Mouse (Mus musculus): ENCODE results near the gene Pgpep1. TPM values are rescaled to one million over a fixed set of nuclear protein-coding genes. Genes with fewer than 3 reads are reported as not detected.

Pgpep1 gene
- polyA plus RNA-seq, 1 experiment: 25.8 TPM

DNA sequence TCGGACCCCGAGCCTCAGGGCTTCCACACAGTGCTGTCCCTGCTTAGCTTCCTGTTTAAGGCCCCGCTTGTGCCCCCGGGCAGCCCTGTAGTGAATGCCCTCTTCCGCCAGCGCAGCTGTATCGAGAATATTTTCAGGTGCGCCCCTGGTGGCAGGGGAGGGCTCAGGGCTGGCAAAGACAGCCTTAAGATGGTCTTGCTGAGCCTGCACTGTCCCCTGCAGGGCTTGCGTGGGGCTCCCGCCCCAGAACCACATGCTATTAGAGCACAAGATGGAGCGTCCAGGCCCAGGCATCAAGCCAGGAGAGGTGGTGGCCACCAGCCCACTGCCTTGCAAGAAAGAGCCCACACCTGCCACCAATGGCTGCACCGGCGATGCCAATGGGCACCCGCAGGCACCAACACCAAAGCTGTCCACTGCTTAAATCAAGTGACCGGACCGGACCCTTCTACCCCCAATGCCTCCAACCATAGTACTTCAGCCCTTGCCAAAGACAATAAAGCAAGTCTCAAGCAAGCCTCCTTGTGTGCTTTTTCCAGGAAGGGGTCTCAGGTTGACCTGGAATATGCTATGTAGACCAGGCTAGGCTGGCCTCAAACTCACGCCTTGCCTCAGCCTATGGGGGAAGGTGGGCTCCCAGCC is 63.3 kb downstream of the Pgpep1 start:
- DNase-seq (ENCODE audit: extremely low spot score in 1 of 2, low spot score in 1 of 2): no peak

Other genes with a start within 250 kb of the Pgpep1 start
- gene Crtc1, start 220.8 kb downstream of the Pgpep1 start, polyA plus RNA-seq (2012; rRNA removed): 103 and 110 TPM in 2 replicates
- 59.4 and 59.6 TPM in 2 replicates for gene Klhl26, start 183.4 kb downstream of the Pgpep1 start, polyA plus RNA-seq (2012; rRNA removed)
- gene Tmem59l, start 173.0 kb downstream of the Pgpep1 start, polyA plus RNA-seq (2012; rRNA removed): 263 and 277 TPM in 2 replicates
- gene Crlf1, start 167.2 kb downstream of the Pgpep1 start, polyA plus RNA-seq (2012; rRNA removed): 1.8 and 3.4 TPM in 2 replicates
- 197 and 210 TPM in 2 replicates for gene Rex1bd, start 153.6 kb downstream of the Pgpep1 start, polyA plus RNA-seq (2012; rRNA removed)
- gene Uba52, start 149.6 kb downstream of the Pgpep1 start, polyA plus RNA-seq (2012; rRNA removed): 901 and 1,108 TPM in 2 replicates
- gene Fkbp8, start 132.7 kb downstream of the Pgpep1 start, polyA plus RNA-seq (2012; rRNA removed): 560 and 609 TPM in 2 replicates
- gene Kxd1, start 132.4 kb downstream of the Pgpep1 start, polyA plus RNA-seq (2012; rRNA removed): 60.6 and 61.4 TPM in 2 replicates
- 25.1 and 25.6 TPM in 2 replicates for gene Ell, start 120.9 kb downstream of the Pgpep1 start, polyA plus RNA-seq (2012; rRNA removed)
- 69.0 and 81.9 TPM in 2 replicates for gene Isyna1, start 66.0 kb downstream of the Pgpep1 start, polyA plus RNA-seq (2012; rRNA removed)
- gene Ssbp4, start 51.5 kb downstream of the Pgpep1 start, polyA plus RNA-seq (2012; rRNA removed): 266 and 276 TPM in 2 replicates
- gene Lrrc25, start 44.2 kb downstream of the Pgpep1 start, polyA plus RNA-seq (2012; rRNA removed): 0.78 and 0.86 TPM in 2 replicates
- 0.15 and 0.20 TPM in 2 replicates for gene Gdf15, start 27.9 kb downstream of the Pgpep1 start, polyA plus RNA-seq (2012; rRNA removed)
- 113 and 128 TPM in 2 replicates for gene Lsm4, start 12.9 kb upstream of the Pgpep1 start, polyA plus RNA-seq (2012; rRNA removed)
- gene Jund, start 38.6 kb upstream of the Pgpep1 start, polyA plus RNA-seq (2012; rRNA removed): 226 and 228 TPM in 2 replicates
- 0.32 and 0.40 TPM in 2 replicates for gene Iqcn, start 43.1 kb upstream of the Pgpep1 start, polyA plus RNA-seq (2012; rRNA removed)
- gene Gm3336, start 58.2 kb upstream of the Pgpep1 start, polyA plus RNA-seq (2012; rRNA removed): 0.12 TPM in 1 of 2 replicates, not detected in the other
- 4.6 and 5.1 TPM in 2 replicates for gene Pde4c, start 63.3 kb upstream of the Pgpep1 start, polyA plus RNA-seq (2012; rRNA removed)
- 1,054 and 1,113 TPM in 2 replicates for gene Rab3a, start 94.3 kb upstream of the Pgpep1 start, polyA plus RNA-seq (2012; rRNA removed)
- 47.6 and 60.6 TPM in 2 replicates for gene Mpv17l2, start 100.6 kb upstream of the Pgpep1 start, polyA plus RNA-seq (2012; rRNA removed)
- gene Pik3r2, start 116.3 kb upstream of the Pgpep1 start, polyA plus RNA-seq (2012; rRNA removed): 180 and 183 TPM in 2 replicates
- gene Mast3, start 144.7 kb upstream of the Pgpep1 start, polyA plus RNA-seq (2012; rRNA removed): 178 and 202 TPM in 2 replicates
- 0.48 and 0.71 TPM in 2 replicates for gene Il12rb1, start 148.1 kb upstream of the Pgpep1 start, polyA plus RNA-seq (2012; rRNA removed)
- 24.6 and 27.8 TPM in 2 replicates for gene Arrdc2, start 179.3 kb upstream of the Pgpep1 start, polyA plus RNA-seq (2012; rRNA removed)
- gene Kcnn1, start 202.9 kb upstream of the Pgpep1 start, polyA plus RNA-seq (2012; rRNA removed): 25.2 and 27.9 TPM in 2 replicates
- 185 and 189 TPM in 2 replicates for gene Ccdc124, start 213.5 kb upstream of the Pgpep1 start, polyA plus RNA-seq (2012; rRNA removed)
- gene Slc5a5, start 232.4 kb upstream of the Pgpep1 start, polyA plus RNA-seq (2012; rRNA removed): 9.9 and 12.3 TPM in 2 replicates
- gene Rpl18a, start 237.0 kb upstream of the Pgpep1 start, polyA plus RNA-seq (2012; rRNA removed): 1,785 and 1,788 TPM in 2 replicates
- 64.9 and 66.1 TPM in 2 replicates for gene Map1s, start 245.5 kb upstream of the Pgpep1 start, polyA plus RNA-seq (2012; rRNA removed)

Data from frontal cortex, adult 2 months (tissue).